Mouse (Mus musculus): ENCODE results near the gene Gatm. TPM values are rescaled to one million over a fixed set of nuclear protein-coding genes. Genes with fewer than 3 reads are reported as not detected.

The Gatm gene
- polyA plus RNA-seq, 1 experiment from 2014 or later, result 8.7 TPM

DNA sequence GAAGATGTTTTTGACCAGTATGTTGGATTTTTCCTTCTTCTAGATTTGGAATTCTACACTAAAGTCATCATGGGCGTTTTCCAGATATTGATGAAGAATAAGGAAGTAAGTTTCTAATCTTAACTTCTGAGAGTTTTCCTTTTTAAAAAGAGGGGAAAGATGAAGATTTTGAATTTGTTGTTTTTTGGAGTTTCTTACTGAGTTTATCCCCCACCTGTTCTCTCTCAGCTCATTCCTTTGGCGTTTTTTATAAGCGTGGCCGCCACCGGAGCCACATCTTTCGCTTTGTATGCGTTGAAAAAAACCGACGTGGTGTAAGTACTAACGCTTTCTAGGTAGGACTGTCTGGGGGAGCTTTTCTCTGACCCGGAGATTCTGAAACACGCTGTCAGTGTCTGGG is 26.9 kb upstream of the Gatm start:
- H3K4me3 ChIP-seq (ENCODE audit: low read depth, low read length), result peak overlapping the region; percentile 23
- no peaks in the 10 kb centered on the region for H3K9me3 ChIP-seq (ENCODE audit: control insufficient read depth, low read length)
- no peak for ATAC-seq (ENCODE audit: insufficient number of reproducible peaks, low FRiP score, low TSS enrichment, low read depth)
- no peak for DNase-seq (ENCODE audit: low spot score)
- no peak overlapping the region for H3K9ac ChIP-seq (ENCODE audit: low read length)
- peaks cover 2% of the 10 kb centered on the region; the same call in 1 of the 2 replicates for H3K36me3 ChIP-seq (ENCODE audit: control insufficient read depth, insufficient read depth, low read length)
- WGBS, result 36% methylated on average over 12 of the region's 12 CpGs
- no peaks in the 10 kb centered on the region; the same call in 1 of the 2 replicates for H3K27me3 ChIP-seq (ENCODE audit: control insufficient read depth, insufficient read depth, low read length)
- no peak overlapping the region for H3K27ac ChIP-seq (replicated peaks; ENCODE audit: low read depth, low read length)
- H3K4me1 ChIP-seq (ENCODE audit: control insufficient read depth, insufficient read depth, low read length), result no peaks in the 10 kb centered on the region
- H3K4me2 ChIP-seq (ENCODE audit: low read depth, severe bottlenecking), result peak overlapping the region; percentile 66

DNA sequence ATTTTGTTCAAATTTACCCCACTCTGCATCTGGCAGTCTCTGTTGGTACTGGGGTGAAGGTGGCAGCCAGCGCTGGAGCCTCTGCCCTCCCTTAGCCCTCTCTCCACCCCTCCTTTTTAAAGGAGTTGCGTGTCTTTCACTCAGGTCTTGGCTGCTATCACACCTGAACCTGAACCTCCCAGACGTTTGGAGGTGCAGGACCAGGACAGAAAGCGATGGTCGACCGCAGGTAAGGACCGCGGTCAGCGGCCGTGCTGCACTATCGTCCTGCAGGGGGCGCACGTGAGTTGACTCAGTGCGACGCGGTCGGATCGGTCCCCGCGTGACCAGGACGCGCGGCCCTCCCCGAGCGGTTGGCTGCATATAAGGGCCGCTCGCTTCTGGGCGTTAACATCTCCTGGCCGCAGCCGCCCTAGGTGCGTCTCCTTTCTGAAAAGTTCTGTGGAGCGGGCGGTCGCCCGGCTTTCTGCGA is 26.5 kb upstream of the Gatm start:
- H3K4me1 ChIP-seq (ENCODE audit: control insufficient read depth, insufficient read depth, low read length), result no peaks in the 10 kb centered on the region
- H3K36me3 ChIP-seq (ENCODE audit: control insufficient read depth, insufficient read depth, low read length), result peaks cover 2% of the 10 kb centered on the region; the same call in 1 of the 2 replicates
- H3K9ac ChIP-seq (ENCODE audit: low read length), result no peak overlapping the region
- no peaks in the 10 kb centered on the region for H3K9me3 ChIP-seq (ENCODE audit: control insufficient read depth, low read length)
- ATAC-seq (ENCODE audit: insufficient number of reproducible peaks, low FRiP score, low TSS enrichment, low read depth) (peak; percentile 77), DNase-seq (ENCODE audit: low spot score) (peak; percentile 86)
- H3K4me3 ChIP-seq (ENCODE audit: low read depth, low read length), result peak overlapping the region; percentile 23
- H3K4me2 ChIP-seq (ENCODE audit: low read depth, severe bottlenecking), result peak overlapping the region; percentile 66
- WGBS, result 2% methylated on average over 36 of the region's 36 CpGs
- no peak overlapping the region for H3K27ac ChIP-seq (replicated peaks; ENCODE audit: low read depth, low read length)
- H3K27me3 ChIP-seq (ENCODE audit: control insufficient read depth, insufficient read depth, low read length), result no peaks in the 10 kb centered on the region; the same call in 1 of the 2 replicates

DNA sequence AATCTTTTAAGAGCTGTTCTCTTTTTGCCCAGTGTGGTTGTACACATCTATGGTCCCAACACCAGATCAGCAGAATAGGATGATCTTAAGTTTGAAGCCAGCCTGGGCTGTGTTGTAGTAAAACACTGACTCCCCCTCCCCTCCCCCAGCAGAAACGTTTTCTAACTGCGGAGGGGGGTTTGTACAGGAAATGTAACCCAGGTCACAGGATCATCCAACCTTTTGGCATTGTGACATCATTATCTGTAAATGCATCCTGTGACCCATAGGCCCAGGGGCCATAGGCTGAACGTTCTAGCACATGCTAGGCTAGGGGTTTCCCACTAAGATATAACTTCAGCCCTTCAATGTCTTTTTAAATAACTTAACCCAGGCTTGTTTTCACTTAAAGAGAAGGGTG is 25.6 kb upstream of the Gatm start, which contains the start of gene AA467197:
Gene AA467197, plus strand, starts transcription at position 301 of the 400 bp plus-strand sequence.
- Histone ChIP-seq H3K4me1 (ENCODE audit: control insufficient read depth, insufficient read depth, low read length) (peaks cover 3% of the 10 kb centered on the region; the same call in 1 of the 2 replicates), H3K36me3 (ENCODE audit: control insufficient read depth, insufficient read depth, low read length) (peaks cover 2% of the 10 kb centered on the region; the same call in 1 of the 2 replicates), H3K4me3 (ENCODE audit: low read depth, low read length) (peak within 1 kb of the TSS; percentile 23), H3K27me3 (ENCODE audit: control insufficient read depth, insufficient read depth, low read length) (no peaks in the 10 kb centered on the region; the same call in 1 of the 2 replicates), H3K9me3 (ENCODE audit: control insufficient read depth, low read length) (no peaks in the 10 kb centered on the region), H3K9ac (ENCODE audit: low read length) (no peak within 1 kb of the TSS), H3K4me2 (ENCODE audit: low read depth, severe bottlenecking) (peak within 1 kb of the TSS; percentile 66), H3K27ac (replicated peaks; ENCODE audit: low read depth, low read length) (no peak within 1 kb of the TSS)
- 56% methylated on average over 3 of the region's 3 CpGs for WGBS
- ATAC-seq (ENCODE audit: insufficient number of reproducible peaks, low FRiP score, low TSS enrichment, low read depth), result no peak
- DNase-seq (ENCODE audit: low spot score), result no peak

DNA sequence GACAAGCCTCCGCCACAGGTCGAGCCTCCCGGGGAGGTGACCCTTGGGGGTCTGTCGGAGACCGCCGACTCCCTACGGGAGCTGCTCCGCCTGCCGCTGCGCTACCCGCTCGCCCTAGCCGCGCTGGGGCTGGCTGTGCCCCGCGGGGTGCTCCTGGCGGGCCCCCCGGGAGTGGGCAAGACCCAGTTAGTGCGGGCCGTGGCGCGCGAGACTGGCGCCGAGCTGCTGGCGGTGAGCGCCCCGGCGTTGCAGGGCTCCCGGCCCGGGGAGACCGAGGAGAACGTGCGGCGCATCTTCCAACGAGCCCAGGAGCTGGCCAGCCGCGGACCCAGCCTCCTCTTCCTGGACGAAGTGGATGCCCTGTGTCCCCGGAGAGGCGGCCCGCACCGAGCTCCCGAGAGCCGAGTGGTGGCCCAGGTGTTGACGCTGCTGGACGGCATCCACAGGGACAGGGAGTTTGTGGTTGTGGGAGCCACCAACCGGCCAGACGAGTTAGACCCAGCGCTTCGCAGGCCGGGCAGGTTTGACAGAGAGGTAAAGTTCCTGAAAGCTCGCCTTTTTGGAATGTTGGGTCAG is 20.2 kb upstream of the Gatm start:
- Histone ChIP-seq H3K9me3 (ENCODE audit: control insufficient read depth, low read length) (no peaks in the 10 kb centered on the region), H3K36me3 (ENCODE audit: control insufficient read depth, insufficient read depth, low read length) (peaks cover 2% of the 10 kb centered on the region; the same call in 1 of the 2 replicates), H3K27me3 (ENCODE audit: control insufficient read depth, insufficient read depth, low read length) (no peaks in the 10 kb centered on the region), H3K4me3 (ENCODE audit: low read depth, low read length) (peak overlapping the region; percentile 99), H3K4me1 (ENCODE audit: control insufficient read depth, insufficient read depth, low read length) (peaks cover 3% of the 10 kb centered on the region; the same call in 1 of the 2 replicates), H3K9ac (ENCODE audit: low read length) (peak overlapping the region; percentile 95), H3K27ac (replicated peaks; ENCODE audit: low read depth, low read length) (no peak overlapping the region), H3K4me2 (ENCODE audit: low read depth, severe bottlenecking) (peak overlapping the region; percentile 93)
- DNase-seq (ENCODE audit: low spot score) (peak; percentile 68), ATAC-seq (ENCODE audit: insufficient number of reproducible peaks, low FRiP score, low TSS enrichment, low read depth) (peak; percentile 44)
- 0% methylated on average over 52 of the region's 53 CpGs for WGBS

DNA sequence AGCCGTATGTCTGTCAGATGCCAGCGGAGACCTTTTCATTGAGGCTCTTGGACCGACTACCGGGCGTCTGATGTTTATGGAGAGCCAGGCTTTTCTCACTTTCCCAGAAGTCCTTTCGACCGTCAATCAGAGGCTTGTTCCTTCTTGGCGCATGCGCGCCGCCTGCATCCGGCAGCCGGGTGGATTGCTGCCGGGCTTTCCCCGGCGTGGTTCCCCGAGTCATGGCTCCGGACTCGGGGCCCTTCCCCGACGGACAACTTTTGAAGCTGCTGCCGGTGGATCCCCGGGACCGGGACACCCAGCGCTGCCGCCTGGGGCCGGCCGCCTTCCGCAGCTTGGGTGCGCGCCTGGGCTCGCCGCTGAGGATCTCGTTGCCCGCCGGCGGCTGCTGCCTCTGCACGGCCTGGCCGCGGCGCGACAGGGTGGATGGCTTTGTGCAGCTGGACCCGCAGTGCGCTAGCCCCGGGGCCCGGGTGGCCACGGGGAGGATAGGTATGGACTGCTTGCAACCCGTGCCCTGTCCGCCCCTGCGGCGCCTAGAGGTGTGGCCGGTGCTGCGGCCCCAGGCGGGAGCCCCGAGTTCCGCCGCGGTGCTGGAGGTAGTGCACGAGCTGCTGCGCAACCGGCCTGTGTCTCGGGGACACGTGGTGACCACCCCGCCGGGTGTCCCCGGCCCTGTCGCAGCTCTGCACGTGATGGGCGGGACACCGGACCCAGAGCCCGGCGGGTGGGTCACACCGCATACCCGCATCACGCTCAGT is 19.5 kb upstream of the Gatm start:
- no peaks in the 10 kb centered on the region for H3K9me3 ChIP-seq (ENCODE audit: control insufficient read depth, low read length)
- ATAC-seq (ENCODE audit: insufficient number of reproducible peaks, low FRiP score, low TSS enrichment, low read depth), result peak; percentile 76
- H3K36me3 ChIP-seq (ENCODE audit: control insufficient read depth, insufficient read depth, low read length), result peaks cover 2% of the 10 kb centered on the region; the same call in 1 of the 2 replicates
- peak; percentile 84 for DNase-seq (ENCODE audit: low spot score)
- H3K4me3 ChIP-seq (ENCODE audit: low read depth, low read length), result peak overlapping the region; percentile 99
- peak overlapping the region; percentile 93 for H3K4me2 ChIP-seq (ENCODE audit: low read depth, severe bottlenecking)
- under 1% methylated on average over 74 of the region's 75 CpGs for WGBS
- H3K9ac ChIP-seq (ENCODE audit: low read length), result peak overlapping the region; percentile 95
- H3K27ac ChIP-seq (replicated peaks; ENCODE audit: low read depth, low read length), result peak overlapping the region; percentile 68; the same call in 1 of the 2 replicates
- H3K27me3 ChIP-seq (ENCODE audit: control insufficient read depth, insufficient read depth, low read length), result no peaks in the 10 kb centered on the region
- peaks cover 3% of the 10 kb centered on the region; the same call in 1 of the 2 replicates for H3K4me1 ChIP-seq (ENCODE audit: control insufficient read depth, insufficient read depth, low read length)

DNA sequence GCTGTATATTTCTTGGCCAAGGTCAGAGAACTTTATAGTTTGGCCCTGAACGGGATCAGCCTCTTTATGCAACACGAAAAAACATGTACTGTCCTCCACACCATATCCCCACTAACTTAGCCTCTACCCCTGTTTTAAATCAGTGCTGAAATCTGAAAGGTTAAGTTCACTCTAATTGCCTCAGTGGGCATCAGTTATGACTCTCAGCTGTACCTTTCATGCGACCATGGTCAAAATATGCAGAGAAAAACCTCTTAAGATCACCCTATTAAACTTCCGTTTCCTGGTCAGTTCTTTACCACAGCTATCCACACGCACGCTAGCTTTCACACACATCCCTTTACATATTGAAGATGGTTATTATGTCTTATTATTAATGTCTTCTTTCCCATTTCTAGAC is 18.8 kb upstream of the Gatm start:
- Histone ChIP-seq H3K4me2 (ENCODE audit: low read depth, severe bottlenecking) (peak overlapping the region; percentile 93), H3K9me3 (ENCODE audit: control insufficient read depth, low read length) (no peaks in the 10 kb centered on the region), H3K27me3 (ENCODE audit: control insufficient read depth, insufficient read depth, low read length) (no peaks in the 10 kb centered on the region), H3K9ac (ENCODE audit: low read length) (no peak overlapping the region), H3K4me1 (ENCODE audit: control insufficient read depth, insufficient read depth, low read length) (peaks cover 3% of the 10 kb centered on the region; the same call in 1 of the 2 replicates), H3K36me3 (ENCODE audit: control insufficient read depth, insufficient read depth, low read length) (peaks cover 2% of the 10 kb centered on the region; the same call in 1 of the 2 replicates), H3K27ac (replicated peaks; ENCODE audit: low read depth, low read length) (no peak overlapping the region), H3K4me3 (ENCODE audit: low read depth, low read length) (peak overlapping the region; percentile 99; the same call in 1 of the 2 replicates)
- WGBS, result 67% methylated on average over 6 of the region's 6 CpGs
- ATAC-seq (ENCODE audit: insufficient number of reproducible peaks, low FRiP score, low TSS enrichment, low read depth) (no peak), DNase-seq (ENCODE audit: low spot score) (no peak)

DNA sequence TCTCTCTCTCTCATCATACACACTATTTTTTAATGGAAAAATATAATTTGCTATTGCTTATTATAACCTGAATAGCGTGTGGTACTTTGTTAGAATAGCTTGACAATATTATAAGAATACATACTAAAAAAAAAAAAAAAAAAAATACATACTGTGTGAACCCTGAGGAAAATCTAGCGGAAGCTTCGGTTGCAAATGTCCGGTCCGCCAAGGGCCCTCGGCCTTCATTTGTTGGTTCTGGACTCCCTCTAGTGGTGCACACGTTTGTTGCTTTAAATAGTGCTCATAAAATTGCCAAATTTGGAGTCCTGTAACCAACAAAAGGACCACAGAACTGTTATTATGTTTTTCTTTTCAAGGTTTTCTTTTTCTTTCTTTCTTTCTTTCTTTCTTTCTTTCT is 17.9 kb upstream of the Gatm start:
- Histone ChIP-seq H3K9ac (ENCODE audit: low read length) (no peak overlapping the region), H3K27ac (replicated peaks; ENCODE audit: low read depth, low read length) (no peak overlapping the region), H3K4me2 (ENCODE audit: low read depth, severe bottlenecking) (no peak overlapping the region), H3K27me3 (ENCODE audit: control insufficient read depth, insufficient read depth, low read length) (no peaks in the 10 kb centered on the region), H3K9me3 (ENCODE audit: control insufficient read depth, low read length) (no peaks in the 10 kb centered on the region), H3K4me1 (ENCODE audit: control insufficient read depth, insufficient read depth, low read length) (peaks cover 3% of the 10 kb centered on the region; the same call in 1 of the 2 replicates), H3K36me3 (ENCODE audit: control insufficient read depth, insufficient read depth, low read length) (peaks cover 2% of the 10 kb centered on the region; the same call in 1 of the 2 replicates), H3K4me3 (ENCODE audit: low read depth, low read length) (no peak overlapping the region)
- ATAC-seq (ENCODE audit: insufficient number of reproducible peaks, low FRiP score, low TSS enrichment, low read depth), result no peak
- 1% methylated on average over 7 of the region's 7 CpGs for WGBS
- peak; percentile 82 for DNase-seq (ENCODE audit: low spot score)

DNA sequence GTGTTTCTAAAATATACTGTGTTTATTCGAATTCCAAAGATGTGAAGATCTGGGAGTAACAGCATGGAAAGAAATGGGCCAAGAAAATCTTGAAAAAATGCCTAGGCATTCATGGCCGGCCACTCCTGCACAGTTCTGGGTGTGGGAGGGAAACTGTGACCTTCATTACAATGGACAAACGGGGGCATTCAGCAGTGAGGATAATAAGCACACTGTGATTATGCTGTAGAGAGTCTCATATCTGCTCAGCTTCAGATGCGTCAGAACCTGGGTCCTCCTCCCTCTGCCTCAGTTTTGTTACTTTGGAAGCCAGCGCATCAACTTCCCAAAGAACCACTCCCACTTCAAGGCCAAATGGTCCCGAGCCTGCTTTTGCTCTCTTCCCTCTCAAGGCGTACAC is 14.8 kb upstream of the Gatm start:
- H3K4me2 ChIP-seq (ENCODE audit: low read depth, severe bottlenecking), result no peak overlapping the region
- no peaks in the 10 kb centered on the region for H3K36me3 ChIP-seq (ENCODE audit: control insufficient read depth, insufficient read depth, low read length)
- WGBS, result 55% methylated on average over 7 of the region's 7 CpGs
- H3K27me3 ChIP-seq (ENCODE audit: control insufficient read depth, insufficient read depth, low read length), result no peaks in the 10 kb centered on the region
- no peaks in the 10 kb centered on the region for H3K4me1 ChIP-seq (ENCODE audit: control insufficient read depth, insufficient read depth, low read length)
- ATAC-seq (ENCODE audit: insufficient number of reproducible peaks, low FRiP score, low TSS enrichment, low read depth) (no peak), DNase-seq (ENCODE audit: low spot score) (no peak)
- H3K4me3 ChIP-seq (ENCODE audit: low read depth, low read length), result no peak overlapping the region
- no peaks in the 10 kb centered on the region for H3K9me3 ChIP-seq (ENCODE audit: control insufficient read depth, low read length)
- no peak overlapping the region for H3K9ac ChIP-seq (ENCODE audit: low read length)
- no peak overlapping the region for H3K27ac ChIP-seq (replicated peaks; ENCODE audit: low read depth, low read length)

All from limb, embryonic 11.5 days (tissue).